Mouse (Mus musculus) right cerebral cortex, postnatal 4 days (tissue): Measurements from ENCODE around the gene Kcnmb2.

ENCODE experiments used
- DNase-seq: peaks from one replicate; pipeline ENCODE4 v3.0.0-alpha.2; 2022

Kcnmb2 gene

GRCm38 (mm10) chr3:32020981-32021380, 118.7 kb downstream of the Kcnmb2 start:
- no peak for DNase-seq

DNA sequence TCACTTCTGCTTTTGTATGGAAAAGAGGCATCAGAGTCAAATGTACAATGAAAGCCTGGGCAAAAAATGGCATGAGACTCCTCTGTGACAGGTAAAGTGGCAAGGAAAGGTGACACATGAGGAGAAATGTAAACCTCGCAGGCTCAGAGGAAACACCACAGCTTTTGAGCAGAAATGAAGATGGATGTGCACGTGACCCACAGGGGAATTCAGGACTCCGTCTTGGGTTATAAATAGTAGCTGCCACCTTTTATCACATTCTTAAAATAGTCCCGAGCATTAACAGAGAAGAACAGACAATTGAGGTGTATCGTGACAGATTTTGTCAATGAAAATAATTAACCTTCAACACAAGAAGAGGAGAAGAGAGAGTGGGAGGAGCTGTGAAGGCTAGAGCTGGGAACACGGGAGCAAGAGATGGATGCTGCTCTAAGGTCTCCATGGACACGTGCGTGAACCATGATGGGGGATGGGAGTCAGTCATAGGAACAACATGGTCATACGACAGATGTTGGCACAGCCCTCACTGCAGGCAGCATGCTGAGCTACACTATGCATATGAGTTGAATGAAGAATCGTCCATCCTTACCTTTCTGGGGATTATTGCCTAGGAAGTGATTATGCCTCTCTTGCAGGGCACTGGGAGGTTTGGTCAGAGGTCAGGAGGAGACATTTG, 127.2 kb downstream of the Kcnmb2 start:
- no peak for DNase-seq

GRCm38 (mm10) chr3:32032381-32032780, 130.1 kb downstream of the Kcnmb2 start:
- DNase-seq, result no peak

GRCm38 (mm10) chr3:32043814-32044213, 141.5 kb downstream of the Kcnmb2 start:
- DNase-seq, result no peak

DNA sequence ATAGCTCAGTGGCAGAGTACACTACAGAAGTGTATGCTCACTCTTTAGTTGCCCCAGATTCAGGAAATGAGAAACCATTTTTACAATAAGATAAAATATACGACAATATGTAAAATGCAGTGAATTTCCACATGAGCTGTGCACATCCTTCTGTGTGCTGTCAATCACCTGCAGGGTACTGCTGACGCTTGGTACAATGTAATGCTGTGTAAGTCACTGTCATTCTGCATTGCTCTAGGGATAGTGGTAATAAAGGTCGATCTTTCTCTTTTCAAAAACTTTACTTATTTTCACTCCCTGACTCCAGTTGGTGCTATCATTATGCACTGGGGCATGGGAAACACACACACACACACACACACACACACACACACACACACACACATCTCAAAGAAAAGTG, 146.5 kb downstream of the Kcnmb2 start:
- DNase-seq, result no peak

DNA sequence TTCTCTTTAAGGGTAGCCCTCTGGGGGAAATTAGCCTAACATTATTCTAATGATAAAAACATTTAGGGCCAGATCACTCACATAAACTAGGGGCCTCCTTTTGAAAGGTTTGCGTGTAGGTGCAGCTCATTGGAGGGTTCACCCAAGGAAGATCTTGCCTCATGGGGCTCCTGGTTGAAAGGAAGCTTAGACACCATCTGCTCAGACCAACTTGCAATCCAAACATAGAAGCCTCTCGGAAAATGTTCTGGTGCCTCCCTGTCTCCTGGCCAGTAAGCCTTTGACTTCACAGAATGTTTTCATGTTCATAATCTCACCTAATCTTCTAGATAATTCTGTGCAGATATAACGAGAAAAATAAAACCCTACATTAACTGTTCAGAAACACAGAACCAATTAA, 150.3 kb downstream of the Kcnmb2 start:
- DNase-seq, result no peak

GRCm38 (mm10) chr3:32053610-32054241, 151.4 kb downstream of the Kcnmb2 start:
- DNase-seq, result no peak

GRCm38 (mm10) chr3:32059888-32060656, 157.8 kb downstream of the Kcnmb2 start:
- no peak for DNase-seq

- no peak for DNase-seq
Observed at GRCm38 (mm10) chr3:32062685-32063084, 160.4 kb downstream of the Kcnmb2 start.

DNA sequence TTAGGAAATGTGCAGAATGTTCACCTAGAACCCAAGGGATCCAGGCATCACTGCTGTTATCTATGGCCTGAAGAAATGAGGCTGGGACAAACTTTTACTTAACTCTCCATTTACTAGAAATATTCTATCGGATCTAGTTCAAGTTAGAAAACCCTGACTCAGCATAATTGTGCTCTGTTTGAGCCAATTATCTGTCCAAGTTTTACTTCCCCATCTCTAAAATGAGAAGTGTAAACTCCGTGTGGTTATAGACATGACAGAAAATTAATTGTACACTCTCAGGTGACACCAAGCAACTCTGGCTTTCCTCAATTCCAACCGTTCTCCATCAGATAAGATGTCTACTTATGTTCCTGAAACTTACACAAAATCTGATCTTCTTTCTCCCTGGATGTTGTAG, 161.0 kb downstream of the Kcnmb2 start:
- no peak for DNase-seq

GRCm38 (mm10) chr3:32067004-32067935, 165.0 kb downstream of the Kcnmb2 start:
- no peak for DNase-seq

DNA sequence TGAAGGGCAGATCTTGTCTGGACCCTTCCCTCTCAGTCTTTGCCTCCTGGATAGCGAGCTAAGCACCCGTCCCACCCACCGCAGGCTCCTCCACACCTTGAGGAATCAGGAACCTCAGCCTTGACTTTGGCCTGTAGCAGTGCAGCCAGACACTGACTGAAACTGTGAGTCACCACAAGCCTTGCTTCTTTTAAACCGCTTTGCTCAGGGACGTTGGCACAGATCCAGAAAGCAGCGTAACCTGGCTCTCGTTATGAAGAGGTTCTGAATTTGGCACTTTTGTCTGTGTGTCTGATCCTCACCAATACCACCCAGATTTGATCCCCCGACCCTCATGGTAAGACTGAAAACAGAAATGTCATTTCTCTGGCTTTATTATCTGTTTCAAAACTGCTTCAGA, 171.6 kb downstream of the Kcnmb2 start:
- no peak for DNase-seq

DNA sequence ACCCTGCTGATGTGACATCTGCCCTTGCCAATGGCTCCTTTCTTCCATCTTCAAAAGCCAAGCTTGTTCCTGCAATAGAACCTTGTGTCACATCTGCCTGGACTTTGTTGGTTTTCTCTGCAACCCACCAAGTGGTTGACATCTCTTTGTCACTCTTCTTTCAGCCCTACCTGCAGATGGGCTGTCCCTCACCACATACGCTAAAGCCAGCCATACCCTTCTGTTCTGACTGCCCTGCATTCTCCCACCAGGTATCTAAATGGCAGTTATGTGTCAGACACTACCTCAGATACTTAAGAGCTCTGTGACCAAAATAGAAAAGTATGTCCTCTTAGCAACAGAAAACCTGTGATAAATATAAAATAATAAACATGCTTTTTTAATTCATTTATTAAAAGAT, 186.5 kb downstream of the Kcnmb2 start:
- no peak for DNase-seq

- DNase-seq, result no peak
Observed at GRCm38 (mm10) chr3:32101391-32101790, 199.1 kb downstream of the Kcnmb2 start.

GRCm38 (mm10) chr3:32119851-32120250, 217.5 kb downstream of the Kcnmb2 start:
- DNase-seq, result no peak

DNA sequence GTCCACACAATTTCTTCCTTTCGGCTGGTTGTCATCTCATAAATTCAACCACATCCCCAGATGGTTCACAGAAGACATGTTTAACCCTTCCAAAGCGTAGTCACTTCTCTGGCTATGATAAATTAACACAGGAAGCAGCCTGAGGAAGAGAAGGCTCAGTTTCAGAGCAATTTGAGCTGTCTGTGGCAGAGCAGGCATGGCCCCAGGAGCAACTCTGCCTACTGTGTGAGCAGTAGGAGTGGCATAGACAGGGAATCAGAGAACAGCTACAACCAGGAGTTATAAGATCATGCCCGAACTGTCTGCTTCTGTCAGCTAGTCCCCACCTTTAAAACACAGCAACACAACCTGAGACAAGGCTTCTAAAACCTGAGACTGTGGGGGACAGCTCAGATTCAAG, 219.4 kb downstream of the Kcnmb2 start:
- DNase-seq, result no peak

- no peak for DNase-seq
Observed at GRCm38 (mm10) chr3:32125431-32125830, 223.1 kb downstream of the Kcnmb2 start.

DNA sequence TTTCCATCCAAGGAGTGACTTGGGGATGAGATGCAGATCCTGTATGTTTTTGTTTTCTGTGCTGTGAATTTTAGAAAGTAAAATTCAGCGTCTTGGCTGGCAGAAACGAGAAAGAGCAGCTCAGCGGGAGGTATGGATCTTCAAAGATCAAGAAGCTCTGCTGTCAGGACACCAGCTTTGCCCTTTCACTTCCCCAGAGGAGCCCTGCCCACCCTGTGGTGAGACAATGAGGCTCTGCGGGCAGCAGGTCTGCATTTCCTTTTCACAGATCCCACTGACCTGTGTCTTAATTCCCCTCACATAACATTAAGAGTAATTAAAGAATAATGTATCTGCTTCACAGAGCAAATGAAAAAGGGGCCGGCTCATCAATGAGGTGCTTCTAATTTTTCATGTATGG, 226.1 kb downstream of the Kcnmb2 start:
- DNase-seq, result no peak

DNA sequence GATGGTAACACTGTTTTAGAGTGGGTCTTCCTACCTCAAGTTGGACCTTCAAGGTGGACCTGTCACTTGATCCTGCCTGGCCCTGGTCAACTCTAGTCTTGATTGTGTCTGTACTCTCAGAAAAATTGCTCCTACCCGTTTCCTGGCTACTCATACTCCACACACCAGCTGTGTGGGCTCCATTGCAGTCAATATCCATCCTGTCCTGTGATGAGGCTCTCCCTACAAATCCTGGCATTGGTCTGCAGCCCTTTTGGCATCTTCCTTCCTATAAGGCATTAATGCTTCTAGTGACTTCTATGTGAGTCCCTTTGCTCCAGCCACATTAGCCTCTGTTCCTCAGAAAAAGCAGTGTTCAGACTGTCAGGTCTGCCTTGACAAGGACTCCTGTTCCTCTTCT, 228.4 kb downstream of the Kcnmb2 start:
- no peak for DNase-seq

DNA sequence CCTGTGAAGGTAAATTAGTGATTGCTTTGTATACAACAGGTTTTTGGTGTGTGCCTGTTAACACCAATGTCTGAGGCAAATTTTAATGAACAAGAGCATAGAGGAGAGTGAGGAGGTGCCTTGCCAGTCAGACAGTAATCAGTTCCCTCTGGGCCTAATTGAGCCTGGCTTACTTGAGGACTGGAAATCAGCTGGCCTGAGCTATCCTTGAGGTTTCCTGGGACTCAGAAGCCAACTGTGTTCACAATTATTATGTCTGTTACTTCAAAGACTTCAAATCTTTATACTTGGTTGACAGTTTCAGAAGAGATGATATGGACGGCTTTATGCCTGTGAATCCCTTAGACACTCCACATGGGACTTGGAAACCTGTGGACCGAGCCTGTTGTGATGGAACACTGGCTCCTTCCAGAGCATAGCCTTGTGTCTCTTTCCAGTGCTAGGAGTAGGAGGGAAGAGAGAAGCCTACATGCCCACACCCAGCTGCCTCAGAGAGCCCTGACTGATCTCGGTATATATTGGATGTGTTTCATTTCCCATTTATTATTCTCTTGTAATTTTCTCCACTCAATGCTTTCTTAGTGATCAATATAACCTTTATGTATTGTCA, 230.2 kb downstream of the Kcnmb2 start:
- DNase-seq, result no peak

DNA sequence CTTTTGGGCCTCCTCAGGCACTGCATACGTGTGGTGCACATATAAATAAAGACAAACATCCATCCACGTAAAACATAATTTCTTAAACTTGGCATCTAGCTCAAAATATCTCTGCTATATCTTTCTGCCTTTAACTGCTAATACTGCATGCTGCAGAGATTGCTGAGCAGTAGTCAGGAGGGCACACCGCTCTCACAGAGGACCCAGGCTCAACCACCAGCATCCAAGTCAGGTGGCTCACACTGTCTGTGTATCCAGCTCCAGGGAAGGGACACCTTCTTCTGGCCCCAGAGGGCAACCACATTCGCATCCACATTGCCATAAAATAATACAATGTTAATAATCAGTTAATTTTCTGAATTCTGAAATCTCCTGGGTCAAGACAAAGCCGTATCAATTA, 241.9 kb downstream of the Kcnmb2 start:
- no peak for DNase-seq

GRCm38 (mm10) chr3:32144655-32145054, 242.3 kb downstream of the Kcnmb2 start:
- no peak for DNase-seq

DNA sequence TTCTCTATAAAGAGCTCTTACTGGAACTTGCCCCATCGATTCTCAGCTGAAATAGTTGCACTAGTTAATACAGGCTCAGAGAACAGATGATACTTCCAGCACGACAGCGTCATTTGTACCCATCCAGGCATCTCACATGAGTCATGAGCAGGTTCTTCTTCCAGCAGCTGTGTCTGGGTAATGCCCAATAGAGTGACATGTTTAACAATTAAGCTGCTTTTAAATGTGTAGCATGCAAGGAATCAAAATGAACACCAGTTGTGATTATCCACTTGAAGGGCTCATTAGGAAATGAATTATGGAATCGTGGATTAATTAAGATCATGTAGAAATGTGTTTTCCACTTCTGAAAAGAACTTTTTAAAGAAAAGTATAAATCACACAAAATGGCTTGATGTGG, 245.4 kb downstream of the Kcnmb2 start:
- DNase-seq, result no peak
